Mouse (Mus musculus) neural tube, embryonic 15.5 days (tissue): ENCODE data around the gene Nat8f1. TPM values are rescaled to one million over a fixed set of nuclear protein-coding genes. Genes with fewer than 3 reads are reported as not detected.
"Not testable (repeated sequence)": the region's sequence is repeated elsewhere in the genome, so short reads cannot be mapped to it uniquely, and the experiment has no call there.

Experiments
- ATAC-seq: fragments of 200-750 bp; cut with Nextera tagmentation; 2 replicates; pipeline ENCODE4 v1.8.0; 2017; ENCODE audit warnings: mild to moderate bottlenecking, moderate TSS enrichment, moderate library complexity; ENCODE audit not compliant: low FRiP score
- H3K27ac ChIP-seq: fragments of 300-500 bp; sonication (generic); replicated peaks from 2 replicates; pipeline ENCODE4 v1.5.1; 2015; ENCODE audit warnings: mild to moderate bottlenecking, inconsistent platforms
- H3K27me3 ChIP-seq: fragments of 300-500 bp; sonication (generic); replicated peaks from 2 replicates; pipeline ENCODE4 v1.6.1; 2015; ENCODE audit warnings: inconsistent platforms
- H3K36me3 ChIP-seq: fragments of 300-500 bp; sonication (generic); 2 replicates; pipeline ENCODE4 v1.6.1; 2015; ENCODE audit warnings: inconsistent platforms
- H3K4me1 ChIP-seq: fragments of 300-500 bp; sonication (generic); 2 replicates; pipeline ENCODE4 v1.6.1; 2015; ENCODE audit warnings: inconsistent platforms
- H3K4me2 ChIP-seq: fragments of 300-500 bp; sonication (generic); 2 replicates; pipeline ENCODE4 v1.6.1; 2015; ENCODE audit warnings: inconsistent platforms, mild to moderate bottlenecking, moderate library complexity
- H3K4me3 ChIP-seq: fragments of 300-500 bp; sonication (generic); replicated peaks from 2 replicates; pipeline ENCODE4 v1.5.1; 2015; ENCODE audit warnings: mild to moderate bottlenecking, inconsistent platforms
- H3K9ac ChIP-seq: fragments of 300-500 bp; sonication (generic); replicated peaks from 2 replicates; pipeline ENCODE4 v1.6.1; 2015; ENCODE audit warnings: mild to moderate bottlenecking, inconsistent platforms
- H3K9me3 ChIP-seq: fragments of 300-500 bp; sonication (generic); replicated peaks from 2 replicates; pipeline ENCODE4 v1.6.1; 2016; ENCODE audit warnings: inconsistent platforms
- WGBS: fragments of 180-500 bp; shearing (Covaris S2); methylation state at CpG from one replicate; pipeline ENCODE4 v1.1.7; 2015; ENCODE audit warnings: mixed read lengths; 5-methylcytosine and 5-hydroxymethylcytosine counted together
- polyA plus RNA-seq: library from polyadenylated mRNA; unstranded; fragments of >200 nt; fragmentation: Nextera tagmentation; extraction: Ambion mirVana; gene quantifications from 2 replicates; pipeline ENCODE4 v1.2.1, GENCODE M21; 2015

The Nat8f1 gene
- polyA plus RNA-seq, 1 experiment from 2014 or later, result 21.6 TPM

DNA sequence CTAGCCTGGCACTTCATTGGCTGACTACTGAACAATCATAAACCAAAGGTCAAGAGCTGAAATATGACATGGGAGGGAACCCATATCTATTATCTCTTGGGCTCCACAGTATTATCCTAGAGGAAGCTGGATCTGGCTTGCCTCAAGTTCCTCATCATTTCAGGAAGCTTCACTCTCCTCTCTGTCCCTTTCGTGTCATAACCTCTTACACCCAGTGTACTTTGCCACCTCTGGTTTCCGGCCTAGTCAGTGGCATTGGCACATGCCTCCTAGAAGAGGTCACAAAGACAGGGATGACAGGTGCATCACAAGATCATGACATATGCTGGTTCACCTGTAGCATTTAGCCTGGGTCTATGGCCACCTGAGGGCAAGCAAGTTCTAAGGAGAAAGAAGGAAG lies 13.2 kb downstream of the Nat8f1 start:
- no peaks in the 10 kb centered on the region for H3K36me3 ChIP-seq
- H3K27ac ChIP-seq, result no peak overlapping the region
- no peak for ATAC-seq
- no peak overlapping the region for H3K9ac ChIP-seq
- H3K4me2 ChIP-seq, result no peak overlapping the region
- 95% methylated on average over 2 of the region's 2 CpGs for WGBS
- no peak overlapping the region for H3K4me3 ChIP-seq
- no peaks in the 10 kb centered on the region for H3K4me1 ChIP-seq
- no peaks in the 10 kb centered on the region for H3K9me3 ChIP-seq
- no peaks in the 10 kb centered on the region for H3K27me3 ChIP-seq

DNA sequence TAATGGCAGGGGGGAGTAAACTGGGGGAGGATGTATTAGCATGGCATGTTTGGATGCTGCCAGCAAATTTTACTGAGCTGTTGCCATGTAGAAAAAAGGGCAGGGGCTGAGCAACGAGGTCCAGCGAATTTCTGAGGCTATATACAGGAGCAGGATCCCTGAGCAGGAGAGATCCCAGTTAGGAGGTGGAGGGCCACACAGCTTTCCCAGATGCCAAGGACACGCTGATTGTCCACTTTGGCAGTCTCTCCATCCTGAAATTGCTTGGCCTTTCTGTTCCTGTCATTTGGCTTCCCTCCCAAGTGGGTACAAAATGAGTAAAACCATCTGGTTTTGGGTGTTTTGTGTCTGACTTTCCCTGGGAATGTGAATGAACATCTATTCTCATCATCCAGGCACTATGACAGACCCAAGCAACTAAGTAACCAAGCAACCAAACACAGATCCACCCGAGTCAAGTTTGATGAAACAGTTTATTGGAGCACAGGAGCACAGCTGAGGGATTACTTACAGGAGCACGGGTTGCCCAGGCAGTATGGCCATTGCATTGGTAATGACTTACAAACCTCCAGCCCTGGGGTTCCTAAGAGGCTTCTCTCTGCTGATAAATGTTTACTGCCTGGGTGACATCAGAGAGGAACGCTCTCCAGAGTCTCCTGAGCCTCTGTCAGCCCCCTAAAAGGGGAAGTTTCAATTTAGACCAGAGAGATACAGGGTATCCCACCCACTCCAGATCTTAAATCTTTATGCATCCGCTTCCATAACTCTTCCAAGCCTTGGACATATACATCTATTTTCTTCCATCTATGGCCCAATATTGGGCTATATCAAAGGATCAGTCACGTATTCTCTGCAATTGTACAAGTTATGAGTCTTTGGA lies 16.7 kb downstream of the Nat8f1 start:
- not testable (repeated sequence) for H3K9ac ChIP-seq, H3K4me2 ChIP-seq, H3K27ac ChIP-seq, H3K4me3 ChIP-seq, H3K27me3 ChIP-seq, H3K36me3 ChIP-seq, H3K4me1 ChIP-seq, H3K9me3 ChIP-seq, ATAC-seq
- 78% methylated on average over 7 of the region's 8 CpGs for WGBS

DNA sequence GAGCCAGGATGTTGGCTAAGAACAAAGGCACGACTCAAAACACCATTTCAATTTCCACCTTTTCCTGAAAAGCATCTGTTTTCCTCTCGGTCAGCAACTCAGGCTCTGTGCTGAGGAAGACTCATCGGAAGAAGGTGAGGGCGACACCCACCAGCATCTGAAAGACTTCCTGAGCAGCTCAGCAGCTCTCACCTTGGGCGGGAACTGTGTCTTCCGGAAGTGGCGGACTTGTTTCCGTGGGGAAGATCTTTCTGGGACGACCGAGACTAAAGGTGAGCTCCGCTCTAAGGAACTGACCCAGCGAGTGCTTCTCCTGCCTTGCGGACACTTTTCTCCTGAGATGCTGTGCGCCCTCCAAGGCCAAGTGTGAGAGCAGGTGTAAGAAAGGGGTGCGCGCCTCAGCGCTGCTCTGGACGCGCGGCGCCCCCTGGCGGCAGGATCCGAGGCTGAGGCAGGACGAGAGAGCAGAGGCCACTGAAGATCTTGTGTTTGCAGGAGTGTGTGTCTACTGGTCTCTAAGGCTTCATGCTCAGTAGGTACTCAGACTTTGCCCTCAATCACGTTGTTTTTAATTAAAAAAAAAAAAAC lies 20.3 kb downstream of the Nat8f1 start:
- not testable (repeated sequence) for H3K27ac ChIP-seq, ATAC-seq, H3K4me2 ChIP-seq, H3K27me3 ChIP-seq, H3K4me3 ChIP-seq, H3K9me3 ChIP-seq, H3K36me3 ChIP-seq, H3K4me1 ChIP-seq, H3K9ac ChIP-seq
- 74% methylated on average over 25 of the region's 25 CpGs for WGBS

DNA sequence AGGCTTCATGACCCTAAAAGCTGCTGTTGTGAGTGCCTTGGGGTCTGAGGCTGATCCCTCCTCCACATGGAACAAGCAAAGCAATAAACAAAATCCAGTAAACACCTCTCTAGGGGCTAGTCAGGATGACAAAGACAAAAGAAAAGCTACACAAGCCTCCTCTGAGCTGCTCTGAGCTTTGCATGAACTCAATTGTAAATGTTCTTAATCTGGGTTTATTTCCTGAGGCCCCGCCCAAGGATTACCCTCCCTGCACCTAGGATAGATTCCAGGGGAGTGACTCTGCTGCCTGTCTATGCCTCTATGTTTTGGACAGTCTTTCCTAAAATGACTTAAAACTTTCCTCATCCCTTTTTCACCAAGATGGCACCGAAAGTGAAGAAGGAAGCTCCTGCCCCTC lies 26.5 kb downstream of the Nat8f1 start:
- Histone ChIP-seq H3K9me3 (no peaks in the 10 kb centered on the region; the same call in 1 of the 2 replicates), H3K36me3 (no peaks in the 10 kb centered on the region), H3K27ac (no peak overlapping the region), H3K4me2 (no peak overlapping the region), H3K9ac (no peak overlapping the region), H3K27me3 (no peaks in the 10 kb centered on the region), H3K4me3 (no peak overlapping the region), H3K4me1 (no peaks in the 10 kb centered on the region)
- ATAC-seq, result no peak
- WGBS, result 91% methylated on average over 2 of the region's 2 CpGs

DNA sequence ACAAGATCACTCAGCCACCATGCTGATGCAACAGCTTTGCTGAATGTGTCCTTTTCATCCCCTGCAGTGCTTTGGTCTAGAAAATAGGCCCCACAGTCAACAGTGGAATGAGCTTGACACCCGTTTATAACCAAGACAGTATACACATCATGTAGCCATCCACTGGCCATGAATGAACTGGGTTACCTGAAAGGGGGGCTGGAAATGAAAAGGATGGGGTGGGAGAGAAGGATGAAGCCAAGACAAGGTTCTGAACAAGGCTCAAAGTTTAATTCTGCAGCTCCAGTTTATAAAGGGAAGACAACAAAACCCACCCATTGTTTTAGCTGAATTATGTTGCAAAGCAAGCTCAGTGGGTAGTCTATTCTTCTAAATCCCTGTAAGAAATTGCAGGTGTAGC lies 31.2 kb downstream of the Nat8f1 start:
- no peak overlapping the region for H3K27ac ChIP-seq
- H3K9ac ChIP-seq, result no peak overlapping the region
- no peak for ATAC-seq
- WGBS, result 87% methylated on average over 1 of the region's 1 CpGs
- no peaks in the 10 kb centered on the region for H3K36me3 ChIP-seq
- H3K4me2 ChIP-seq, result no peak overlapping the region
- peaks cover 8% of the 10 kb centered on the region; the same call in 1 of the 2 replicates for H3K9me3 ChIP-seq
- H3K27me3 ChIP-seq, result no peaks in the 10 kb centered on the region
- H3K4me1 ChIP-seq, result no peaks in the 10 kb centered on the region
- H3K4me3 ChIP-seq, result no peak overlapping the region

DNA sequence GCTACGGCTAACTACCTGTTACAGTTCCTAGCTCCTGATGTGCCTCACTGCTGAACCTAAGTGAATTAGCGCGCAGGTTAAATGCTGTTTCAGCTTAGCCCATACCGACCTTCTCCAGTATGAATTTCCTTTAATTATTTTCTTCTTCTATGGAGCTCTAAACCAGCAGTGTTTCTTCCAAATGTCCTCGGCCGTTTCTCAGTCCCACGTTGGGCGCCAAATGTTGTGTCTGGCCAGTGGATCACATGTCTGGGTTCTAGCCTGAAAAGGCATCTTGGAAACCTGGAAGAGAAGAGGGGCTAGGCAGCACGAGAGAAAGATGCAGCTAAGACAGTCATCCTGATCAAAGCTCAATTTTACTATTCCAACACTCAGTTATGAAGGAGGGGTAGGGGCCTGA lies 32.2 kb downstream of the Nat8f1 start:
- H3K4me3 ChIP-seq, H3K9me3 ChIP-seq, H3K4me1 ChIP-seq, H3K27me3 ChIP-seq, H3K9ac ChIP-seq, ATAC-seq, H3K36me3 ChIP-seq, H3K27ac ChIP-seq, H3K4me2 ChIP-seq: not testable (repeated sequence)
- 95% methylated on average over 9 of the region's 9 CpGs for WGBS

DNA sequence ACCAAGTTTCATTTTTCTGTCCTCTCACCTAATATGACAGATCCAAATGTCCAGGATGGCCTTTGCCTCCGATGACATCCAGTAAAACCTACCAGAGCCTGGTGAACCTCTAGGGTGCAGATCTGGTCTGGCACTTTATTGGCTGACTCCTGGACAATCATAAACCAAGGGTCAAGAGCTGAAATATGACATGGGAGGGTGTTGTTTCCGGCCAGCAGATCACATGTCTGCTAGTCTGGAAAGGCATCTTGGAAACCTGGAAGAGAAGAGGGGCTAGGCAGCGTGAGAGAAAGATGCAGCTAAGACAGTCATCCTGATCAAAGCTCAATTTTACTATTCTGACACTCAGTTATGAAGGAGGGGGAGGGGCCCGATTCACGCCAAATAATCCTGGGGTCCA lies 46.5 kb downstream of the Nat8f1 start, which contains the start of gene Nat8f2:
Gene Nat8f2 (minus strand): TSS at position 153 of the 400 bp plus-strand sequence.
- whole genome bisulfite sequencing, result 92% methylated on average over 5 of the region's 5 CpGs
- not testable (repeated sequence) for H3K4me2 ChIP-seq, H3K9ac ChIP-seq, H3K27ac ChIP-seq, H3K4me3 ChIP-seq, H3K36me3 ChIP-seq, H3K4me1 ChIP-seq, ATAC-seq, H3K27me3 ChIP-seq, H3K9me3 ChIP-seq

DNA sequence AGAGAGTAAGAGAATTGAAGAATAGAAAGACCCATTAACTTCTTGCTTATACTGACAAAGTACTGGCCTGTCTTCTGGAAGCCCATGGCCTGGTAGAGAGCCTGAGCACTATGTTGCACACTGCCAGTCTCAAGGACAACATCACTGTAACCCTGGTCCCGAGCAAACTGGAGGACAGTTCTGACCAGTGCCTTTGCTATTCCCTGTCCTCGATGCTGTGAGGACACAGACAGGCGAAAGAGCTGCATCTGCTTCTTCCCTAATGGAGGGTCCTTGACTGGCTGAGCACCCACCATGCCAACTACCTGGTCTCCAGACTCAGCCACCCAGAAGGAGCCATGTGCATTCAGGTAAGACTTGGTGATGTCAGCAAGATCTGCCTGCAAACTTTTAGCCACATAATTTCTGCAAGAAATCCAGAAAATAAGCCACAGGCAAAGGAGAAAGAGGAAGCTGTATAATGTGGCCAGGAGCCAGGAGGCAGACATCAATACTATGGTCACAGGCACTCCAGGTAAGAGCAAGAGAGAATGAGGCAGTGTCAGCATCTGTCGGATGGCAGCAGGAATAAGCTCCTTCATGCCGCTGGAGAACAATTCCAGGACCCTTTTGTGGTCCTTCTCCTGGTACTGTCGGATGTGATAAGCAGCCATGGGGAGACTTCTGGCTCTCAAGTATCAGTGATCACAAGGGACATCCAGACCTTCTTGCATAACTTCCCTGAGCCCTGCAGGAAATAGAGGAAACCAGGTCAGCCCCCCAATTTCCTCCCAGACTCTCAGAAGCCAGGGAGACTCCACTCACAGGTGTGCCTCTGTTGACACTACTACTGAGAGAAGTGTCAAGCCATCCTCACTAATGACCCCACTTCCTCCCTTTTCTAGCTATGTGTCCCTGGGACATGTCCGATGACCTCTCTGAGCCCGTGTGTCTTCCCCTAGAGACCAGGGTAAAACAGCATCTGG lies 47.5 kb downstream of the Nat8f1 start:
- no peaks in the 10 kb centered on the region for H3K9me3 ChIP-seq
- no peak overlapping the region for H3K27ac ChIP-seq
- H3K4me3 ChIP-seq, result no peak overlapping the region
- no peak overlapping the region for H3K9ac ChIP-seq
- no peak for ATAC-seq
- H3K4me1 ChIP-seq, result 0 out of 2 replicates have a peak, but pooled peaks cover 4% of the 10 kb centered on the region
- no peaks in the 10 kb centered on the region for H3K36me3 ChIP-seq
- no peaks in the 10 kb centered on the region for H3K27me3 ChIP-seq
- H3K4me2 ChIP-seq, result no peak overlapping the region
- 91% methylated on average over 8 of the region's 8 CpGs for WGBS

DNA sequence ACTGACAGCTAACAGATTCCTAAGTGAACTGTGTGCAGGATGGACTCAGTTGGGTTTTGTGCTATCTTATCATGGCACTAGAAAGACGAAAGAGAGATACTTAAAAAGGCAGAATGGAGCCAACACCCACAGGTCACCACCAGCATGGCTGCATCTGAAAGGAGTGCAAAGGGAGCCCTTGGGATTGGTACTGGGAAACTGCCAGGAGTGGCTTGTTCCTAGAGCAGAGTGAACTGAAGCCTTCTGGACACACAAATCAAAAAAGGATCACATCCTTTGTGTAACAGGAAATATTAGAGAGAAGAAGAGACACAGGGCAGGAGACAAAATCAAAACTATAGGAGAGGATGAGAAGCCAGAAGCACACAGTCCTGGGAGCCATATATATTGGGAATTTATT lies 48.5 kb downstream of the Nat8f1 start:
- not testable (repeated sequence) for H3K9me3 ChIP-seq, H3K4me1 ChIP-seq, H3K36me3 ChIP-seq, ATAC-seq, H3K27me3 ChIP-seq, H3K27ac ChIP-seq, H3K4me2 ChIP-seq, H3K9ac ChIP-seq, H3K4me3 ChIP-seq
- WGBS, result 73% methylated on average over 1 of the region's 1 CpGs

DNA sequence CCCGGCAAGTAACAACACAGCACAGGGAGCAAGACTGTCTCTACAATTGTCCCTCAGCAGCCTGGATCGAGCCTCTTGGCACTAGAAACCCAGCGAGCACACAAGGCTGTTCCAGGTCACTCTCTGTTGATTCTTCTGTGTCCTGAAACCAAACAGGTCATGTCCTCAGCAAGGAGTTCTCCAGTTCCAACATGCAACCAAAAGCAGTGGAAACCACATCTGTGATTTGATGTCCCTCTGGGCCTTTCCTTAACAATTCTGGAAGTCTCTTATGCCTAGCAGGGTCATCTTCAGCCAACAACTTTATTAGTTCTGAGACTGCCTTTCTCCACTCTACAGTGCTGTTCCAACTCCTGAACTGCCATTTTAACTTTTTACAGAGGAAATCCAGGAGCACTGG lies 49.3 kb downstream of the Nat8f1 start:
- H3K27ac ChIP-seq, ATAC-seq: not testable (repeated sequence)
- WGBS, result 89% methylated on average over 3 of the region's 3 CpGs

DNA sequence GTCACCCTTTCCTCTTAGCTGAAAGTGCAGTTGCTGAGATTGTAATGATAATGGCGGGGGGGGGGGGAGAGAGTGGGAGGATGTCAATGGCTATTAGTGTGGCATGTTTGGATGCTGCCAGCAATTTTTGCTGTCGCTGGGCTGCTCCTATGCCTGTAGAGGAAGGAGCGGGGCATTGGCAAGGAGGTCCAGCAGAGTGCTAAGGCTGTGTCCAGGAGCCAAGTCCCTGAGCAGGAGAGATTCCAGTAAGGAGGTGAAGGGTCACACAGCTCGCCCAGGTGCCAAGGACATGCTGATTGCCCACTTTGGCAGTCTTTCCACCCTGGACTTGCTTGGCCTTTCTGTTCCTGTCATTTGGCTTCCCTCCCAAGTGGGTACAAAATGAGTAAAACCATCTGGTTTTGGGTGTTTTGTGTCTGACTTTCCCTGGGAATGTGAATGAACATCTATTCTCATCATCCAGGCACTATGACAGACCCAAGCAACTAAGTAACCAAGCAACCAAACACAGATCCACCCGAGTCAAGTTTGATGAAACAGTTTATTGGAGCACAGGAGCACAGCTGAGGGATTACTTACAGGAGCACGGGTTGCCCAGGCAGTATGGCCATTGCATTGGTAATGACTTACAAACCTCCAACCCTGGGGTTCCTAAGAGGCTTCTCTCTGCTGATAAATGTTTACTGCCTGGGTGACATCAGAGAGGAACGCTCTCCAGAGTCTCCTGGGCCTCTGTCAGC lies 50.4 kb downstream of the Nat8f1 start:
- H3K36me3 ChIP-seq, H3K9me3 ChIP-seq, H3K4me3 ChIP-seq, H3K27ac ChIP-seq, H3K9ac ChIP-seq, H3K4me1 ChIP-seq, H3K27me3 ChIP-seq, H3K4me2 ChIP-seq: not testable (repeated sequence)
- WGBS, result 51% methylated on average over 5 of the region's 7 CpGs
- peak; percentile 45; the same call in 1 of the 2 replicates for ATAC-seq

More for the DNA sequence above, 49.3 kb downstream of the Nat8f1 start:
- H3K36me3 ChIP-seq, H3K9me3 ChIP-seq, H3K4me1 ChIP-seq, H3K27me3 ChIP-seq, H3K9ac ChIP-seq, H3K4me3 ChIP-seq, H3K4me2 ChIP-seq: not testable (repeated sequence)
